Mouse (Mus musculus): ENCODE data around the gene Hspd1. TPM values are rescaled to one million over a fixed set of nuclear protein-coding genes. Genes with fewer than 3 reads are reported as not detected.
A peak's percentile ranks its signal among the peaks of the same experiment; 100 is the strongest.

Hspd1 gene
- polyA plus RNA-seq, 1 experiment from 2014 or later: 563 TPM

- Histone ChIP-seq H3K27me3 (ENCODE audit: low read depth, poor library complexity, severe bottlenecking) (0 out of 2 replicates have a peak, but pooled peaks cover 6% of the 10 kb centered on the region), H3K27ac (peak within 1 kb of the TSS; percentile 87), H3K36me3 (peaks cover 8% of the 10 kb centered on the region; the same call in 1 of the 2 replicates), H3K4me1 (peaks cover 12% of the 10 kb centered on the region), H3K4me3 (peak within 1 kb of the TSS; percentile 87), H3K9me3 (replicated peaks) (no peaks in the 10 kb centered on the region)
- DNase-seq (ENCODE audit: low spot score): peak; percentile 99
- WGBS: under 1% methylated on average over 45 of the region's 46 CpGs
Observed at GRCm38 (mm10) chr1:55052355-55052953, 35.6 kb downstream of the Hspd1 start, which contains the start of gene Coq10b. Gene Coq10b (plus strand): TSS chr1:55052770.

GRCm38 (mm10) chr1:55051671-55052070 is 36.4 kb downstream of the Hspd1 start:
- Histone ChIP-seq H3K36me3 (peaks cover 3% of the 10 kb centered on the region; the same call in 1 of the 2 replicates), H3K27ac (no peak overlapping the region), H3K27me3 (ENCODE audit: low read depth, poor library complexity, severe bottlenecking) (0 out of 2 replicates have a peak, but pooled peaks cover 6% of the 10 kb centered on the region), H3K4me1 (peaks cover 12% of the 10 kb centered on the region), H3K9me3 (replicated peaks) (no peaks in the 10 kb centered on the region), H3K4me3 (peak overlapping the region; percentile 87)
- DNase-seq (ENCODE audit: low spot score): no peak
- WGBS: 80% methylated on average over 3 of the region's 3 CpGs

GRCm38 (mm10) chr1:55048841-55049587 is 39.0 kb downstream of the Hspd1 start:
- Histone ChIP-seq H3K27me3 (ENCODE audit: low read depth, poor library complexity, severe bottlenecking) (0 out of 2 replicates have a peak, but pooled peaks cover 6% of the 10 kb centered on the region), H3K4me1 (peaks cover 12% of the 10 kb centered on the region), H3K4me3 (no peak overlapping the region), H3K27ac (no peak overlapping the region), H3K9me3 (replicated peaks) (no peaks in the 10 kb centered on the region), H3K36me3 (no peaks in the 10 kb centered on the region)
- no peak for DNase-seq (ENCODE audit: low spot score)
- 73% methylated on average over 4 of the region's 4 CpGs for WGBS

GRCm38 (mm10) chr1:55043164-55043563 is 44.9 kb downstream of the Hspd1 start:
- no peak for DNase-seq (ENCODE audit: low spot score)
- Histone ChIP-seq H3K4me1 (no peaks in the 10 kb centered on the region), H3K36me3 (no peaks in the 10 kb centered on the region), H3K27me3 (ENCODE audit: low read depth, poor library complexity, severe bottlenecking) (no peaks in the 10 kb centered on the region), H3K27ac (no peak overlapping the region), H3K4me3 (no peak overlapping the region), H3K9me3 (replicated peaks) (no peaks in the 10 kb centered on the region)
- WGBS: 89% methylated on average over 3 of the region's 3 CpGs

- Histone ChIP-seq H3K27ac (no peak overlapping the region), H3K4me1 (no peaks in the 10 kb centered on the region), H3K36me3 (no peaks in the 10 kb centered on the region), H3K4me3 (no peak overlapping the region), H3K9me3 (replicated peaks) (no peaks in the 10 kb centered on the region), H3K27me3 (ENCODE audit: low read depth, poor library complexity, severe bottlenecking) (no peaks in the 10 kb centered on the region)
- 60% methylated on average over 1 of the region's 1 CpGs for WGBS
- no peak for DNase-seq (ENCODE audit: low spot score)
Observed at GRCm38 (mm10) chr1:55042246-55042645, 45.8 kb downstream of the Hspd1 start.

- H3K27ac ChIP-seq: no peak overlapping the region
- WGBS: 87% methylated on average over 4 of the region's 4 CpGs
- H3K9me3 ChIP-seq (replicated peaks): no peaks in the 10 kb centered on the region
- no peak for DNase-seq (ENCODE audit: low spot score)
- H3K4me3 ChIP-seq: no peak overlapping the region
- H3K27me3 ChIP-seq (ENCODE audit: low read depth, poor library complexity, severe bottlenecking): no peaks in the 10 kb centered on the region
- no peaks in the 10 kb centered on the region for H3K4me1 ChIP-seq
- no peaks in the 10 kb centered on the region for H3K36me3 ChIP-seq
Observed at GRCm38 (mm10) chr1:55041691-55042090, 46.4 kb downstream of the Hspd1 start.

GRCm38 (mm10) chr1:55039944-55040343 is 48.1 kb downstream of the Hspd1 start:
- no peak overlapping the region for H3K4me3 ChIP-seq

GRCm38 (mm10) chr1:55031026-55031779 is 56.8 kb downstream of the Hspd1 start:
- Histone ChIP-seq H3K27ac (no peak overlapping the region), H3K27me3 (ENCODE audit: low read depth, poor library complexity, severe bottlenecking) (no peaks in the 10 kb centered on the region), H3K9me3 (replicated peaks) (no peaks in the 10 kb centered on the region), H3K36me3 (no peaks in the 10 kb centered on the region), H3K4me3 (no peak overlapping the region), H3K4me1 (peaks cover 3% of the 10 kb centered on the region; the same call in 1 of the 2 replicates)
- no peak for DNase-seq (ENCODE audit: low spot score)

More at GRCm38 (mm10) chr1:55039944-55040343, 48.1 kb downstream of the Hspd1 start:
- Histone ChIP-seq H3K4me1 (no peaks in the 10 kb centered on the region), H3K9me3 (replicated peaks) (no peaks in the 10 kb centered on the region), H3K27ac (no peak overlapping the region), H3K36me3 (no peaks in the 10 kb centered on the region), H3K27me3 (ENCODE audit: low read depth, poor library complexity, severe bottlenecking) (no peaks in the 10 kb centered on the region)
- 87% methylated on average over 1 of the region's 1 CpGs for WGBS
- DNase-seq (ENCODE audit: low spot score): no peak

- Histone ChIP-seq H3K36me3 (peaks cover 11% of the 10 kb centered on the region), H3K4me1 (peaks cover 8% of the 10 kb centered on the region; the same call in 1 of the 2 replicates), H3K4me3 (no peak overlapping the region), H3K27ac (no peak overlapping the region), H3K9me3 (replicated peaks) (no peaks in the 10 kb centered on the region), H3K27me3 (ENCODE audit: low read depth, poor library complexity, severe bottlenecking) (no peaks in the 10 kb centered on the region)
- DNase-seq (ENCODE audit: low spot score): no peak
- WGBS: 79% methylated on average over 4 of the region's 4 CpGs
Observed at GRCm38 (mm10) chr1:55029446-55029845, 58.6 kb downstream of the Hspd1 start.

- peaks cover 18% of the 10 kb centered on the region for H3K36me3 ChIP-seq
- H3K4me3 ChIP-seq: no peak overlapping the region
- no peaks in the 10 kb centered on the region for H3K27me3 ChIP-seq (ENCODE audit: low read depth, poor library complexity, severe bottlenecking)
- no peak overlapping the region for H3K27ac ChIP-seq
- WGBS: 93% methylated on average over 11 of the region's 11 CpGs
- H3K9me3 ChIP-seq (replicated peaks): no peaks in the 10 kb centered on the region
- no peak for DNase-seq (ENCODE audit: low spot score)
- peaks cover 8% of the 10 kb centered on the region; the same call in 1 of the 2 replicates for H3K4me1 ChIP-seq
Observed at GRCm38 (mm10) chr1:55028512-55029249, 59.4 kb downstream of the Hspd1 start.

- peak overlapping the region; percentile 96 for H3K4me3 ChIP-seq
Observed at GRCm38 (mm10) chr1:55027966-55028365, 60.1 kb downstream of the Hspd1 start.

More at GRCm38 (mm10) chr1:55027966-55028365, 60.1 kb downstream of the Hspd1 start:
- H3K36me3 ChIP-seq: peaks cover 25% of the 10 kb centered on the region
- no peak for DNase-seq (ENCODE audit: low spot score)
- no peaks in the 10 kb centered on the region for H3K27me3 ChIP-seq (ENCODE audit: low read depth, poor library complexity, severe bottlenecking)
- WGBS: 90% methylated on average over 1 of the region's 1 CpGs
- peaks cover 8% of the 10 kb centered on the region; the same call in 1 of the 2 replicates for H3K4me1 ChIP-seq
- no peaks in the 10 kb centered on the region for H3K9me3 ChIP-seq (replicated peaks)
- H3K27ac ChIP-seq: peak overlapping the region; percentile 100; the same call in 1 of the 2 replicates

All from limb, embryonic 10.5 days (tissue).